Mouse (Mus musculus) limb, embryonic 11.5 days (tissue): ENCODE measurements around the gene Hmgxb4. TPM values are rescaled to one million over a fixed set of nuclear protein-coding genes. Genes with fewer than 3 reads are reported as not detected.

Experiments
- ATAC-seq: fragments of 200-750 bp; cut with Nextera tagmentation; 2 replicates; pipeline ENCODE4 v1.8.0; 2017; ENCODE audit warnings: low read depth; ENCODE audit not compliant: insufficient number of reproducible peaks, low FRiP score, low TSS enrichment
- DNase-seq: peaks from one replicate; pipeline ENCODE4 v3.0.0-alpha.2; 2015; ENCODE audit warnings: low spot score
- H3K27ac ChIP-seq: fragments of 300-500 bp; sonication (generic); replicated peaks from 2 replicates; pipeline ENCODE4 v1.5.1; 2014; ENCODE audit warnings: low read depth, mild to moderate bottlenecking, low read length
- H3K27me3 ChIP-seq: fragments of 300-500 bp; sonication (generic); 2 replicates; pipeline ENCODE4 v1.6.1; 2014; ENCODE audit warnings: mild to moderate bottlenecking, low read length, mixed read lengths; ENCODE audit not compliant: control insufficient read depth, insufficient read depth
- H3K36me3 ChIP-seq: fragments of 300-500 bp; sonication (generic); 2 replicates; pipeline ENCODE4 v1.6.1; 2014; ENCODE audit warnings: mild to moderate bottlenecking, low read length, moderate library complexity, mixed read lengths; ENCODE audit not compliant: control insufficient read depth, insufficient read depth
- H3K4me1 ChIP-seq: fragments of 300-500 bp; sonication (generic); 2 replicates; pipeline ENCODE4 v1.6.1; 2014; ENCODE audit warnings: low read length, mixed read lengths; ENCODE audit not compliant: control insufficient read depth, insufficient read depth
- H3K4me2 ChIP-seq: fragments of 300-500 bp; sonication (generic); 2 replicates; pipeline ENCODE4 v1.6.1; 2014; ENCODE audit warnings: low read depth, mild to moderate bottlenecking, moderate library complexity; ENCODE audit not compliant: severe bottlenecking
- H3K4me3 ChIP-seq: fragments of 300-500 bp; sonication (generic); 2 replicates; pipeline ENCODE4 v1.5.1; 2014; ENCODE audit warnings: low read depth, low read length
- H3K9ac ChIP-seq: fragments of 300-500 bp; sonication (generic); 2 replicates; pipeline ENCODE4 v1.6.1; 2014; ENCODE audit warnings: mild to moderate bottlenecking, low read length
- H3K9me3 ChIP-seq: fragments of 300-500 bp; sonication (generic); 2 replicates; pipeline ENCODE4 v1.6.1; 2016; ENCODE audit warnings: low read length; ENCODE audit not compliant: control insufficient read depth
- WGBS: fragments of 180-500 bp; shearing (Covaris S2); extraction: QIAGEN DNeasy Blood & Tissue Kit; methylation state at CpG from one replicate; pipeline ENCODE4 v1.1.7; 2014; 5-methylcytosine and 5-hydroxymethylcytosine counted together
- polyA plus RNA-seq: library from polyadenylated mRNA; unstranded; fragments of >200 nt; fragmentation: Nextera tagmentation; extraction: Ambion mirVana; gene quantifications from 2 replicates; pipeline ENCODE4 v1.2.1, GENCODE M21; 2014

Hmgxb4 gene
- polyA plus RNA-seq, 1 experiment from 2014 or later: 49.7 TPM

DNA sequence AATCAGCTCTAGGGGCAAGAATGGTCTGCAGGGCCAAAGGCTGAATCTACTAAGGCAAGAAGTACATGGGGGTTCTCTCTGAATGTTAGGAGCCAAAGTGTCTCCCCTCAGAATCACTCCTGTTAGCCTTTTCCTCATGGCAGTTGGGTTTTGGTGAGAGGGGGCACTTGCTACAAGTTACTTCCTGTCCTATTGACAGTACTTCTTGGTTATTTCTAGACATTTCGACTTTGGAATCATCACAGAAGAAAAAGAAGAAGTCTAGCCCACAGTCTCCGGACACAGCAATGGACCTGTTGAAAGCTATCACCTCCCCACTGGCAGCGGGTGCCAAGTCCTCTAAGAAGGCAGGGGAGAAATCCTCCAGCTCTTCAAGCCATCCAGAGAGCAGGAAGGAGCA lies 7.3 kb downstream of the Hmgxb4 start:
- ATAC-seq (no peak), DNase-seq (no peak)
- WGBS: 93% methylated on average over 3 of the region's 3 CpGs

DNA sequence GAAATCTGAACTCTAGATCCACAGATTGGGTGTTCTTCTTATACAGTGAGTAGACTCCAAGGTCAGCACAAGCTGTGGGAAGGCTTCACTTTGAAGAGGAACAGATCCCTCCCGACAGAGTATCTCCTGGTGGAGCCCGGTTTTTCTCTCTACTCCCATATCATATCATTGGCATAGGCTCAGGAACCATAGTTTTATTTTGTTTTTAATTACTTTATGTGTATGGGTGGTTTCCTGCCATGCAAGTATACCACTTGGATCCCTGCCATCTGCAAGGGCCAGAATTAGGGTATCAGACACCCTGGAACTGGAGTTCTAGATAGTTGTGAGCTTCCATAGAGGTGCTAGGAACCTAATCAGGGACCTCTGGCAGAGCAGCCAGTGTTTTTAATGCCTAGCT lies 15.7 kb downstream of the Hmgxb4 start:
- no peaks in the 10 kb centered on the region for H3K27me3 ChIP-seq
- no peaks in the 10 kb centered on the region for H3K9me3 ChIP-seq
- no peak overlapping the region for H3K4me3 ChIP-seq
- ATAC-seq (no peak), DNase-seq (no peak)
- H3K36me3 ChIP-seq: peaks cover 4% of the 10 kb centered on the region; the same call in 1 of the 2 replicates
- H3K4me1 ChIP-seq: no peaks in the 10 kb centered on the region
- no peak overlapping the region for H3K27ac ChIP-seq
- WGBS: 93% methylated on average over 2 of the region's 2 CpGs
- no peak overlapping the region for H3K9ac ChIP-seq
- no peak overlapping the region for H3K4me2 ChIP-seq

More for the DNA sequence above, 7.3 kb downstream of the Hmgxb4 start:
- Histone ChIP-seq H3K4me3 (no peak overlapping the region), H3K9me3 (no peaks in the 10 kb centered on the region), H3K4me1 (no peaks in the 10 kb centered on the region), H3K27ac (no peak overlapping the region), H3K9ac (no peak overlapping the region), H3K4me2 (no peak overlapping the region), H3K36me3 (peaks cover 20% of the 10 kb centered on the region), H3K27me3 (no peaks in the 10 kb centered on the region)

DNA sequence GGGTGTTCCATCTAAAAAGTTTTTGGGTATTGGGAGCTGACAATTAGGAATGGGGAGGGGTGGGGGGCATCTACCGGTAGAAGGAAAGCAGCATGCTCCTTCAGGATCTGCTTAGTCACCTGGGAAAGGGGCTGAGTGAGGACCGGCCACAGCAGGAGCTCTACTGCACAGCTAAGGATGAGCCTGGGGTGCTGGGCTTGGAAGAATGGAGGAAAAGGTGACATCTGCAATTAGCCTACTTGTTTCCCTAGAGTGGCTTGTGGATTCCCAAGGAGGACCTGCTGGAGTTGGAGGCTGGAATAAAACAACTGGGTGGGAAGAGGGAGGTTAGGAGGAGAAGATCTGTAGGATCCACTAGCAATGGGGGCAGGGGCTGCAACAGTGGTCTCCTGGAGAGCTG lies 20.4 kb downstream of the Hmgxb4 start:
- Histone ChIP-seq H3K9me3 (no peaks in the 10 kb centered on the region), H3K36me3 (no peaks in the 10 kb centered on the region), H3K9ac (no peak overlapping the region), H3K27me3 (no peaks in the 10 kb centered on the region), H3K4me2 (no peak overlapping the region), H3K4me3 (no peak overlapping the region), H3K4me1 (no peaks in the 10 kb centered on the region), H3K27ac (no peak overlapping the region)
- WGBS: 40% methylated on average over 2 of the region's 2 CpGs
- no peak for ATAC-seq
- DNase-seq: no peak

DNA sequence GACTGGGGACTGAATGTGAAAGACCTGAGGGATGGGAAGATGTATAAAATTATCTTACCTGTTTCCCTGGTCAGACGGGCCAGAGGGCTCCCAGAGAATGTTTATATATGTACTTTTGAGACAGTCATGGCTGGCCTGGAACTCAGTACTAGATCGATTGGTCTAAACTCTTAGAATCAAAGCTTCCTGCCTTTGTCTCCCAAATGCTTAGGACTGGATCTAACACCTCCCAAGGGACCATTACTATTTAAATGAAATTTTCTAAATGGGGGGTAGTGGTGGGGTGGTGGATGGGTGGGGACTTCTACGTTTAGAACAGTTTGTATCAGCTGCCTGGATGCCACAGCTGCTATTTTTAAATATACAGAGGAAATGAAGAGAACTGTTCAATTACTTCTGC lies 20.8 kb downstream of the Hmgxb4 start:
- Histone ChIP-seq H3K4me1 (no peaks in the 10 kb centered on the region), H3K9me3 (no peaks in the 10 kb centered on the region), H3K36me3 (no peaks in the 10 kb centered on the region), H3K27ac (no peak overlapping the region), H3K4me2 (no peak overlapping the region), H3K9ac (no peak overlapping the region), H3K4me3 (no peak overlapping the region), H3K27me3 (no peaks in the 10 kb centered on the region)
- DNase-seq: no peak
- WGBS: 76% methylated on average over 3 of the region's 3 CpGs
- ATAC-seq: no peak

DNA sequence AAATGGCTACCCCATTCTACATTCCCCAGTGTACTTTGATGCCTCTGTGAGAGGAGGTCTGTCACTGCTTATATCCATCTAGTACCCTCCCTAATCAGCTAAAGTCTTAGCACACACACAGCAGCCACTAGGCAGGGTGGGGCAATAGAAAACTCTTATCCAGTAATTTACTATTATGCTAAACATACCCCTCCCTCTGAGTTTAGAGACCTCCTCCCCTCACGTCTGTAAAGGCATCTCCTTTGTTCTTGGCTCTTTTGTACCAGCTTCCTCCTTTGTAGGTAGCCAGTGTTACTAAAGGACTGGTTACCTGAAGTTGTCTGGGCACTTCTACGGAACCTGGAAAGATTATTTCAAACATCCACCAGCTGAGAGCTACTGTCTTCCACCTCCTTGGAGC lies 22.8 kb downstream of the Hmgxb4 start:
- Histone ChIP-seq H3K4me1 (no peaks in the 10 kb centered on the region), H3K9ac (no peak overlapping the region), H3K9me3 (no peaks in the 10 kb centered on the region), H3K4me2 (no peak overlapping the region), H3K4me3 (no peak overlapping the region), H3K27me3 (no peaks in the 10 kb centered on the region), H3K36me3 (no peaks in the 10 kb centered on the region), H3K27ac (no peak overlapping the region)
- 75% methylated on average over 2 of the region's 2 CpGs for WGBS
- no peak for DNase-seq
- ATAC-seq: no peak

DNA sequence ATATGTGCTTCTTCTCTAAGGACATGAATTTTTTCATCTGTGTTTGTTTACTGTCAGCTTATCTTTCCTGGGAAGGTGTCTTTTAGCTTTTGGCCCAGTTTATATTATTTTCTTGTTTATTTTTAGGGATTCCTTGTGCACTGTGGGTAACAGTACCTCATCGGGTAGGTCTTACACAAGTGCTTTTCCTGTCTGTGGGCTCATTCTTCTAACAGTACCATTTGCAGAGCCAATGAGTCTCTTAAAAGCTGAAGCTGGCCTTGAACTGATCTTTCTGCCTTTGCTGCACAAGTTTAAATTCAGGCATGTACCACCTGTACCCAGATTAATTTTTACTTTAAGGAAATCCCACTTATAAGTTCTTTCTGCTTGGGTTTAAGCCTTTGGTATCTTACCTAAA lies 23.3 kb downstream of the Hmgxb4 start:
- ATAC-seq (no peak), DNase-seq (no peak)
- H3K27ac ChIP-seq: no peak overlapping the region
- no peaks in the 10 kb centered on the region for H3K4me1 ChIP-seq
- no peak overlapping the region for H3K4me3 ChIP-seq
- H3K9ac ChIP-seq: no peak overlapping the region
- no peak overlapping the region for H3K4me2 ChIP-seq
- H3K9me3 ChIP-seq: no peaks in the 10 kb centered on the region
- H3K36me3 ChIP-seq: no peaks in the 10 kb centered on the region
- no peaks in the 10 kb centered on the region for H3K27me3 ChIP-seq
- 97% methylated on average over 1 of the region's 1 CpGs for WGBS

DNA sequence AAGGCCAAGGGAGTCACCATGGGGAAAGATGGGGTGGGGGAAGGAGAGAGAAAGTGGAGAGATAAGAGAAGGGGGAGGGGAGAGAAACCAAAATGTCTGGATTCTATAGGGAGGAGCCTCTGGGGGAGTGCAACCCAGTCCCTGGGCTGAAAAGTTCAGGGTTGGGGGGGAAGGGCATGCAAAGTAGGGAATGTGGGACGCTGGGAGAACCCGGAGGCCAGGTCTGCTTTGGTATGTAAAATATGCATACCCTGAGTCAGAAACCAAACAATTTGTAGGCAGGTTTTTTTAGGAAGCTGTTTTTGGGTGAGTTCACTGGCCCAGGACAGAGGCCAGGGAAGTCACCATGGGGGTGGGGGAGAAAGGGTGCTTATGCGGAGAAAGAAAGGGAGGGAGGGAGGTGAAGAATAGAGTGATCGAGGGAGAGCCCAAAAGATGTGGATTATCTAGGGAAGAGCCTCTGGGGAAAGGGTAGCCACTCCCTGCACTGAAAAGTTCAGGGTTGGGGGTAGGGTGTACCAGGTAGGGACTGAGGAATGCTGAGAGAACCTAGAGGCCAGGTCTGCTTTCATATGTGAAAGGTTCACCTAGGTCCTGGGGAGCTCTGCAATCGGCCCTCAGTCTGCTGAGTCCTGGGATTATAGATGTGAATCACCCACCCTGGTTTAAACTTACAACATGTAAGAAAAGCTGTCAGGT lies 25.3 kb downstream of the Hmgxb4 start:
- no peak overlapping the region for H3K4me2 ChIP-seq
- H3K4me1 ChIP-seq: no peaks in the 10 kb centered on the region
- no peak overlapping the region for H3K9ac ChIP-seq
- no peak overlapping the region for H3K4me3 ChIP-seq
- 47% methylated on average over 5 of the region's 5 CpGs for WGBS
- DNase-seq (no peak), ATAC-seq (no peak)
- H3K27ac ChIP-seq: no peak overlapping the region
- no peaks in the 10 kb centered on the region for H3K9me3 ChIP-seq
- H3K27me3 ChIP-seq: no peaks in the 10 kb centered on the region
- peaks cover 10% of the 10 kb centered on the region for H3K36me3 ChIP-seq

DNA sequence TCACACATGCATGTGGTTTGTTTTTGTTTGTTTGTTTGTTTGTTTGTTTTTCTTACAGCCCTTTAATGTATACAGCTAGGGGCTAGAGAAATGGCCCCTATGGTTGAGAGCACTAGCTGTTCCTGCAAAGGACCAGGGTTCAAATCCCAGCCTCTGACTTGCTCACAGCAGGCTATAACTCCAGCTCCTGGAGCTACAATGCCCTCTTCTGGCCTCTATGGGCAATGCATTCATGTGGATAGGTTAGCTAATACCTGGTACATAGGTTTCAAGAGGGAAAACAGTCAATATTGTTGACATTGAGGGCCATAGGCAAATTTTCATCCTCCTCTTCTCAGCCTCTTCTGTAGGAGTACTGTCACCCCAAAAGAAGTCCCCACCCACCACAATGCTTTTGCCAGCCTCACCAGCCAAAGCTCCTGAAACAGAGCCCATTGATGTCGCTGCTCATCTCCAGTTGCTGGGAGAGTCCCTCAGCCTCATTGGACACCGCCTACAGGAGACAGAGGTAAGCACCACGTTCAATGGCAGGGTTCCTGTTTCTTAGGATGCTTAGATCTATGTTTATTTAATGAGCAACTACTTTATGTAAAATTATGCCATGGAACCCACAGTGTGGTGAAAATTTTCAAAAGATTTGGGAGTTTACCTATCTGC lies 30.6 kb downstream of the Hmgxb4 start:
- WGBS: 87% methylated on average over 3 of the region's 3 CpGs

More for the DNA sequence above, 30.6 kb downstream of the Hmgxb4 start:
- no peak for ATAC-seq
- Histone ChIP-seq H3K9me3 (no peaks in the 10 kb centered on the region), H3K9ac (no peak overlapping the region), H3K4me2 (no peak overlapping the region), H3K4me3 (no peak overlapping the region), H3K36me3 (peaks cover 24% of the 10 kb centered on the region), H3K27ac (no peak overlapping the region), H3K4me1 (no peaks in the 10 kb centered on the region), H3K27me3 (no peaks in the 10 kb centered on the region)
- no peak for DNase-seq
